29 mouse cellular contexts compared by ENCODE assay signal in genomic region chr1:187054333-187054732, GRCm38 (mm10).
"Had no signal": no experiment of that assay in that cellular context is flagged by ENCODE, and none has a peak within 500 bp of the region (broad histone marks: within the 10 kb centered on the region; RNA-seq: fewer than 3 reads in every experiment).

No protein-coding gene starts in this region.

- H3K4me3 ChIP-seq: left cerebral cortex, adult 2 months; limb, embryonic 10.5 days; limb, embryonic 12.5 days; limb, embryonic 13.5 days; limb, embryonic 15.5 days; liver, embryonic 12.5 days; liver, embryonic 13.5 days; liver, embryonic 15.5 days; lung, embryonic 15.5 days; megakaryocyte, embryonic 14.5 days; midbrain, embryonic 10.5 days; midbrain, embryonic 12.5 days; midbrain, embryonic 13.5 days; midbrain, embryonic 15.5 days; myocyte; neural tube, embryonic 12.5 days; neural tube, embryonic 13.5 days had no signal

- H3K36me3 ChIP-seq: limb, embryonic 10.5 days; limb, embryonic 12.5 days; limb, embryonic 13.5 days; limb, embryonic 15.5 days; liver, embryonic 12.5 days; liver, embryonic 13.5 days; liver, embryonic 15.5 days; lung, embryonic 15.5 days; midbrain, embryonic 10.5 days; midbrain, embryonic 12.5 days; midbrain, embryonic 13.5 days; midbrain, embryonic 15.5 days; neural tube, embryonic 12.5 days; neural tube, embryonic 13.5 days had no signal

- H3K27me3 ChIP-seq: limb, embryonic 12.5 days; limb, embryonic 13.5 days; limb, embryonic 15.5 days; liver, embryonic 12.5 days; liver, embryonic 13.5 days; liver, embryonic 15.5 days; lung, embryonic 15.5 days; megakaryocyte, embryonic 14.5 days; midbrain, embryonic 12.5 days; midbrain, embryonic 13.5 days; midbrain, embryonic 15.5 days; neural tube, embryonic 12.5 days; neural tube, embryonic 13.5 days had no signal

- H3K27ac ChIP-seq: left cerebral cortex, adult 2 months; limb, embryonic 10.5 days; limb, embryonic 12.5 days; limb, embryonic 13.5 days; limb, embryonic 15.5 days; liver, embryonic 12.5 days; liver, embryonic 13.5 days; liver, embryonic 14.5 days; liver, embryonic 15.5 days; lung, embryonic 15.5 days; macrophage; midbrain, embryonic 10.5 days; midbrain, embryonic 12.5 days; midbrain, embryonic 13.5 days; midbrain, embryonic 15.5 days; neural tube, embryonic 12.5 days; neural tube, embryonic 13.5 days had no signal

- ATAC-seq: liver, embryonic 12.5 days; liver, postnatal 0 days; midbrain, embryonic 13.5 days; midbrain, embryonic 15.5 days; midbrain, embryonic 16.5 days had no signal

- H3K9ac ChIP-seq: limb, embryonic 12.5 days; limb, embryonic 13.5 days; limb, embryonic 15.5 days; liver, embryonic 12.5 days; liver, embryonic 13.5 days; liver, embryonic 14.5 days; liver, embryonic 15.5 days; liver, postnatal 0 days; lung, embryonic 14.5 days; lung, embryonic 15.5 days; midbrain, embryonic 12.5 days; midbrain, embryonic 13.5 days; midbrain, embryonic 15.5 days; neural tube, embryonic 12.5 days; neural tube, embryonic 13.5 days had no signal

- H3K4me2 ChIP-seq: limb, embryonic 12.5 days; limb, embryonic 13.5 days; limb, embryonic 15.5 days; liver, embryonic 11.5 days; liver, embryonic 12.5 days; liver, embryonic 13.5 days; liver, embryonic 15.5 days; lung, embryonic 14.5 days; lung, embryonic 15.5 days; midbrain, embryonic 11.5 days; midbrain, embryonic 12.5 days; midbrain, embryonic 13.5 days; midbrain, embryonic 15.5 days; neural tube, embryonic 12.5 days; neural tube, embryonic 13.5 days had no signal

- DNase-seq: left cerebral cortex, postnatal 4 days; liver; liver, embryonic 13.5 days; liver, postnatal 0 days; lung, adult 2 months; lung, embryonic 14.5 days; lung, postnatal 10 days; midbrain, embryonic 14.5 days had no signal

- H3K9me3 ChIP-seq: limb, embryonic 10.5 days; limb, embryonic 12.5 days; limb, embryonic 13.5 days; limb, embryonic 15.5 days; liver, embryonic 12.5 days; liver, embryonic 13.5 days; liver, embryonic 15.5 days; lung, embryonic 15.5 days; midbrain, embryonic 10.5 days; midbrain, embryonic 12.5 days; midbrain, embryonic 13.5 days; midbrain, embryonic 15.5 days; neural tube, embryonic 12.5 days; neural tube, embryonic 13.5 days had no signal

- H3K4me1 ChIP-seq: limb, embryonic 10.5 days; limb, embryonic 12.5 days; limb, embryonic 13.5 days; limb, embryonic 15.5 days; liver, embryonic 12.5 days; liver, embryonic 13.5 days; liver, embryonic 15.5 days; megakaryocyte, embryonic 14.5 days; midbrain, embryonic 10.5 days; midbrain, embryonic 12.5 days; midbrain, embryonic 13.5 days; midbrain, embryonic 15.5 days; neural tube, embryonic 12.5 days had no signal
